Mouse (Mus musculus): ENCODE results near the gene Ltbp1. TPM values are rescaled to one million over a fixed set of nuclear protein-coding genes. Genes with fewer than 3 reads are reported as not detected.
"Not testable (repeated sequence)": the region's sequence is repeated elsewhere in the genome, so short reads cannot be mapped to it uniquely, and the experiment has no call there.

Ltbp1 gene
- polyA plus RNA-seq, 1 experiment from 2014 or later: 6.7 TPM

- Histone ChIP-seq H3K9me3 (no peaks in the 10 kb centered on the region), H3K9ac (replicated peaks) (no peak overlapping the region), H3K27ac (replicated peaks) (no peak overlapping the region), H3K4me1 (peaks cover 5% of the 10 kb centered on the region; the same call in 1 of the 2 replicates), H3K4me2 (replicated peaks) (no peak overlapping the region), H3K4me3 (no peak overlapping the region), H3K27me3 (no peaks in the 10 kb centered on the region), H3K36me3 (no peaks in the 10 kb centered on the region)
- 79% methylated on average over 8 of the region's 8 CpGs for whole genome bisulfite sequencing
- ATAC-seq (ENCODE audit: low FRiP score, low read depth): no peak
Measured at GRCm38 (mm10) chr17:75122584-75123282, 117.4 kb downstream of the Ltbp1 start.

GRCm38 (mm10) chr17:75128337-75128935 is 123.1 kb downstream of the Ltbp1 start:
- no peaks in the 10 kb centered on the region for H3K27me3 ChIP-seq
- H3K4me2 ChIP-seq (replicated peaks): no peak overlapping the region
- ATAC-seq (ENCODE audit: low FRiP score, low read depth): no peak
- H3K4me1 ChIP-seq: no peaks in the 10 kb centered on the region
- no peak overlapping the region for H3K27ac ChIP-seq (replicated peaks)
- no peak overlapping the region for H3K9ac ChIP-seq (replicated peaks)
- H3K9me3 ChIP-seq: no peaks in the 10 kb centered on the region
- H3K36me3 ChIP-seq: no peaks in the 10 kb centered on the region
- H3K4me3 ChIP-seq: no peak overlapping the region
- 63% methylated on average over 8 of the region's 8 CpGs for WGBS

GRCm38 (mm10) chr17:75133983-75134382 is 128.6 kb downstream of the Ltbp1 start:
- Histone ChIP-seq H3K27ac (replicated peaks) (no peak overlapping the region), H3K4me2 (replicated peaks) (no peak overlapping the region), H3K9me3 (no peaks in the 10 kb centered on the region), H3K9ac (replicated peaks) (no peak overlapping the region), H3K27me3 (no peaks in the 10 kb centered on the region), H3K4me1 (no peaks in the 10 kb centered on the region), H3K4me3 (no peak overlapping the region), H3K36me3 (no peaks in the 10 kb centered on the region)
- ATAC-seq (ENCODE audit: low FRiP score, low read depth): no peak
- 86% methylated on average over 4 of the region's 4 CpGs for WGBS

- H3K27ac ChIP-seq (replicated peaks): no peak overlapping the region
- H3K4me1 ChIP-seq: 0 out of 2 replicates have a peak, but pooled peaks cover 5% of the 10 kb centered on the region
- H3K36me3 ChIP-seq: no peaks in the 10 kb centered on the region
- no peak overlapping the region for H3K4me2 ChIP-seq (replicated peaks)
- no peak overlapping the region for H3K9ac ChIP-seq (replicated peaks)
- no peaks in the 10 kb centered on the region for H3K27me3 ChIP-seq
- ATAC-seq (ENCODE audit: low FRiP score, low read depth): no peak
- no peaks in the 10 kb centered on the region for H3K9me3 ChIP-seq
- WGBS: 95% methylated on average over 2 of the region's 2 CpGs
- H3K4me3 ChIP-seq: no peak overlapping the region
Measured at GRCm38 (mm10) chr17:75139731-75140130, 134.4 kb downstream of the Ltbp1 start.

GRCm38 (mm10) chr17:75142845-75143244 is 137.5 kb downstream of the Ltbp1 start:
- not testable (repeated sequence) for H3K9ac ChIP-seq (replicated peaks); H3K27ac ChIP-seq (replicated peaks); H3K4me2 ChIP-seq (replicated peaks); H3K9me3 ChIP-seq; H3K27me3 ChIP-seq; H3K36me3 ChIP-seq; H3K4me3 ChIP-seq; ATAC-seq (ENCODE audit: low FRiP score, low read depth); H3K4me1 ChIP-seq
- WGBS: 91% methylated on average over 7 of the region's 7 CpGs

GRCm38 (mm10) chr17:75143927-75144326 is 138.6 kb downstream of the Ltbp1 start:
- H3K36me3 ChIP-seq: no peaks in the 10 kb centered on the region
- 17% methylated on average over 6 of the region's 6 CpGs for WGBS
- no peaks in the 10 kb centered on the region for H3K27me3 ChIP-seq
- no peak for ATAC-seq (ENCODE audit: low FRiP score, low read depth)
- no peaks in the 10 kb centered on the region for H3K9me3 ChIP-seq
- 0 out of 2 replicates have a peak, but pooled peaks cover 5% of the 10 kb centered on the region for H3K4me1 ChIP-seq
- H3K4me2 ChIP-seq (replicated peaks): no peak overlapping the region
- no peak overlapping the region for H3K27ac ChIP-seq (replicated peaks)
- no peak overlapping the region for H3K4me3 ChIP-seq
- no peak overlapping the region for H3K9ac ChIP-seq (replicated peaks)

GRCm38 (mm10) chr17:75147218-75147617 is 141.8 kb downstream of the Ltbp1 start:
- no peak overlapping the region for H3K4me3 ChIP-seq
- no peaks in the 10 kb centered on the region for H3K36me3 ChIP-seq
- ATAC-seq (ENCODE audit: low FRiP score, low read depth): no peak
- no peaks in the 10 kb centered on the region for H3K9me3 ChIP-seq
- H3K4me2 ChIP-seq (replicated peaks): no peak overlapping the region
- 0 out of 2 replicates have a peak, but pooled peaks cover 5% of the 10 kb centered on the region for H3K4me1 ChIP-seq
- no peak overlapping the region for H3K9ac ChIP-seq (replicated peaks)
- no peaks in the 10 kb centered on the region for H3K27me3 ChIP-seq
- H3K27ac ChIP-seq (replicated peaks): no peak overlapping the region
- 85% methylated on average over 4 of the region's 4 CpGs for WGBS

- H3K4me1 ChIP-seq: no peaks in the 10 kb centered on the region
- no peak overlapping the region for H3K9ac ChIP-seq (replicated peaks)
- H3K9me3 ChIP-seq: no peaks in the 10 kb centered on the region
- no peak overlapping the region for H3K27ac ChIP-seq (replicated peaks)
- H3K36me3 ChIP-seq: no peaks in the 10 kb centered on the region
- H3K4me2 ChIP-seq (replicated peaks): no peak overlapping the region
- no peak for ATAC-seq (ENCODE audit: low FRiP score, low read depth)
- WGBS: 73% methylated on average over 9 of the region's 9 CpGs
- H3K4me3 ChIP-seq: no peak overlapping the region
- H3K27me3 ChIP-seq: no peaks in the 10 kb centered on the region
Measured at GRCm38 (mm10) chr17:75151800-75152199, 146.4 kb downstream of the Ltbp1 start.

DNA sequence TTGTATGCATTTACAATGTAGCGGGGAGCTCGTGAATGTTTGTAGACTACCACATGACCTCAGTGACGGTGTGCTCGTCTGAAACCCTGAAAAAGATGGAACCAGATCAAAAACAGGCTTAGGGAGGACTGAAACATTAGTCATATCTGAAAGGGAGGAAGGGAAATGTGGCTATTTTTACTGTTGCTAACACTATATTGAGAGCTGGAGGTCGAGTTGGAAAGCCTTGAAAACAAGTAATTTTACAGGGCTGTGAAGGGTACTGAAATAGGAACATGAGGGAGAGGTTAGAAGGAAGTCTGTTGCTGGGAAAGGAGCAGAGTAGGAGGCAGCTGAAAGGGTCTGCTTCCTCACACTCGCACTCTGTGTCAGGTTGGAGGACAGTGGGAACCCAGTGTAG is 147.7 kb downstream of the Ltbp1 start:
- no peaks in the 10 kb centered on the region for H3K4me1 ChIP-seq
- H3K9me3 ChIP-seq: no peaks in the 10 kb centered on the region
- no peak for ATAC-seq (ENCODE audit: low FRiP score, low read depth)
- H3K27me3 ChIP-seq: no peaks in the 10 kb centered on the region
- no peak overlapping the region for H3K4me2 ChIP-seq (replicated peaks)
- H3K4me3 ChIP-seq: no peak overlapping the region
- H3K27ac ChIP-seq (replicated peaks): no peak overlapping the region
- H3K36me3 ChIP-seq: no peaks in the 10 kb centered on the region
- no peak overlapping the region for H3K9ac ChIP-seq (replicated peaks)
- WGBS: 71% methylated on average over 6 of the region's 6 CpGs

DNA sequence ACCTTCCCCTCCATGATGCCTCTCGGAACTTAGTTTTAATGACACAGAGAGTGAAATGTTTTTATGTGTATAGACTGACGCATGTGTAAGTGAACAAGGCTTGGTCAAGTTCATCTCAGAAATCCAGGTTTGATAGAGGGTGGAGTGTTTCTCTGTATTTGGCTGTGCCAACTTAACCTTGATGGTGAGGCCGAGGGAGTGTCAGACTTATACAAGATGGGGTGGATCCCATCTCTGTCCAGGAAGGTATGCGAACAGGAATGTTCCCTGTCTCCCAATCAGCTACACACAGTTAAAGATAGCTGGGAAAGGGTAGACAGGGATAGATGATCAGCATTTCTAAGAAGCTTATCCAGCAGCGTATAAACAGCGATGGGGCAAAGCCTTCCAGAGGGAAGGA is 153.0 kb downstream of the Ltbp1 start:
- H3K4me3 ChIP-seq: no peak overlapping the region
- no peaks in the 10 kb centered on the region for H3K36me3 ChIP-seq
- no peaks in the 10 kb centered on the region for H3K27me3 ChIP-seq
- ATAC-seq (ENCODE audit: low FRiP score, low read depth): no peak
- H3K9me3 ChIP-seq: no peaks in the 10 kb centered on the region
- H3K4me1 ChIP-seq: no peaks in the 10 kb centered on the region
- H3K27ac ChIP-seq (replicated peaks): no peak overlapping the region
- H3K9ac ChIP-seq (replicated peaks): no peak overlapping the region
- 80% methylated on average over 6 of the region's 6 CpGs for WGBS
- H3K4me2 ChIP-seq (replicated peaks): no peak overlapping the region

DNA sequence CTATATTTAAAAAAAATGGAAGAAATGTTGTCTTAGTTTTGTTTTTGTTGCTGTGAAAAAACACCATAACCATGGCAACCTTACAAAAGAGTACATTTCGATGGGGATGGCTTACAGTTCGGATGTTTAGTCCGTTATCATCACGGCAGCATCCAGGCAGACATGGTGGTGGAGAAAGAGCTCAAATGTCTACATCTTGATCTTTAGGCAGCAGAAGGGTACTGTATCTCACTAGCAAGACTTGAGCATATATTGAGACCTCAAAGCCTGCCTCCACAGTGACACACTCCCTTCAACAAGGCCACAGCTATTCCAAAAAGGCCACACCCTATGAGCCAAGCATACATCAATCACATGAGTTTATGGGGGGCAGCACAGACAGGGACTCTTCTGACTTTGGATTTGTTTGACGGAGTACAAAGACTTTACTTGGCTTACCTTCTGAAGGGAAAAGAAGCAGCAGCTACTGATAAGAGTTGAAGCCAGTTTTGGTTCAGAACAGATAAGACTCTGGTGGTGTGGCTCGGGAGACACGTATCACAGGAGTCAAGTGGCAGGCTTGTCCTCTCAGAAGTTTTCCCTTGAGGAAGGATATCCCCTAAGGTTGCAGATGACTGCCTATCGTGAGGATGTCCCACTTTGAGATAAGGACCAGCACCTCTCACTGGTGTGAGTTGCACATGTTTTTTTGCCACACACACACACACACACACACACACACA is 153.9 kb downstream of the Ltbp1 start:
- ATAC-seq (ENCODE audit: low FRiP score, low read depth): no peak
- Histone ChIP-seq H3K9ac (replicated peaks) (no peak overlapping the region), H3K9me3 (no peaks in the 10 kb centered on the region), H3K4me3 (no peak overlapping the region), H3K36me3 (no peaks in the 10 kb centered on the region), H3K4me2 (replicated peaks) (no peak overlapping the region), H3K4me1 (no peaks in the 10 kb centered on the region), H3K27ac (replicated peaks) (no peak overlapping the region), H3K27me3 (no peaks in the 10 kb centered on the region)
- 91% methylated on average over 8 of the region's 8 CpGs for WGBS

GRCm38 (mm10) chr17:75161062-75161461 is 155.7 kb downstream of the Ltbp1 start:
- WGBS: 91% methylated on average over 10 of the region's 10 CpGs
- Histone ChIP-seq H3K9ac (replicated peaks) (no peak overlapping the region), H3K27ac (replicated peaks) (no peak overlapping the region), H3K4me1 (no peaks in the 10 kb centered on the region), H3K9me3 (no peaks in the 10 kb centered on the region), H3K4me2 (replicated peaks) (no peak overlapping the region), H3K4me3 (no peak overlapping the region), H3K27me3 (no peaks in the 10 kb centered on the region), H3K36me3 (no peaks in the 10 kb centered on the region)
- ATAC-seq (ENCODE audit: low FRiP score, low read depth): no peak
